Mouse (Mus musculus): ENCODE measurements at regions not wholly inside any gene's neighbourhood (a gene's known extent, or its start where the extent isn't known, plus 50 kb on each side); places are given as distances from the start of the nearest gene placed in this dataset.

DNA sequence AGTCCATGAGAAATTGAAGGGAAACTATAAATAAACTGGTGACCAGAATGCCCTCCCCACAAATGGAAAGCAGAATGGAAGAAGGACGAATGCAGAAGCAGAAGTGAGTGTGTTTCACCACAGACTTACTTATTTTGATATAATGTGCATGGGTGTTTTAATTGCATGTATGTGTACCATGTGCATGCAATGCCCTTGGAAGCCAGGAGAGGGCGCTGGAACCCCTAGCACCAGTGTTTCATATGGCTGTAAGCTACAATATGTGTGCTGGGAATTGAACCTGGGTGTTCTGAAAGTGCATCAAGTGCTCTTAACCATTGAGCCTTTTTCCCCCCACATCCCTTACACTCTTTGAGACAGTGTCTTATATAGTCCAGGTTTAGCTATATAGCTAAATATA lies 183.1 kb upstream of the Mocs1 start:
- TF ChIP-seq CTCF (IDR thresholded peaks at IDR 0.05) (no peak; the same call in 1 of the 2 replicates), POLR2A (IDR thresholded peaks at IDR 0.05; ENCODE audit: insufficient read depth, low read depth, low read length) (no peak), EP300 (IDR thresholded peaks at IDR 0.05; ENCODE audit: insufficient read depth, low read depth, low read length) (no peak)
- no peak overlapping the region for H3K27ac ChIP-seq
- no peak overlapping the region for H3K4me3 ChIP-seq
- no peaks in the 10 kb centered on the region for H3K36me3 ChIP-seq (ENCODE audit: control insufficient read depth, insufficient read depth, low read length)
- H3K27me3 ChIP-seq (ENCODE audit: control insufficient read depth, insufficient read depth, low read length), result no peaks in the 10 kb centered on the region
- no peak overlapping the region for H3K9ac ChIP-seq (ENCODE audit: low read depth, low read length)
- H3K79me2 ChIP-seq (replicated peaks; ENCODE audit: control insufficient read depth, insufficient read depth, low read length), result no peaks in the 10 kb centered on the region
- no peaks in the 10 kb centered on the region for H3K4me1 ChIP-seq (ENCODE audit: control insufficient read depth, insufficient read depth, low read length)
- DNase-seq, result no peak
- intact Hi-C loops (cut with DNase I), result no loop called here
- WGBS, result 68% methylated on average over 2 of the region's 2 CpGs

DNA sequence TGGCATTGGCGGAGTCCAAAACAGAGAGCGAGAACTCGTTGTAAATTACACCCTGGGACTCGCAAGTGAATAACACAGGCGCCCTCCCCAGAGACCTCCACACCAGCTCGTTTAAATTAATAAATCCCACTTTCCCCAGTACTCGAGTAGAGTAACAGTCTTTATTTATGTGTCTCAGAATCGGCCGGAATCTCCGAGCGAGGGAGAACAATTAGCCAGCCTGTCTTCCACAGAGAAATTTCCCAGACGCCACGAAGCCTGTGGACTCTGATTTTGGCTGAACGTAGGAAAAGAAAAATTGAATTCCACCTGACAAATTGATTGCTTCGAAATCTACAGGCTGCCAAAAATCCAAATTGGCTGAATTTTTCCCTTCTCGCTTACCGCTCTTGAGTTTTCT lies 180.9 kb upstream of the Mocs1 start:
- no peak overlapping the region for H3K27ac ChIP-seq
- intact Hi-C loops (cut with DNase I), result no loop called here
- H3K36me3 ChIP-seq (ENCODE audit: control insufficient read depth, insufficient read depth, low read length), result no peaks in the 10 kb centered on the region
- no peaks in the 10 kb centered on the region for H3K79me2 ChIP-seq (replicated peaks; ENCODE audit: control insufficient read depth, insufficient read depth, low read length)
- H3K4me3 ChIP-seq, result no peak overlapping the region
- H3K27me3 ChIP-seq (ENCODE audit: control insufficient read depth, insufficient read depth, low read length), result no peaks in the 10 kb centered on the region
- 72% methylated on average over 17 of the region's 17 CpGs for WGBS
- no peak overlapping the region for H3K9ac ChIP-seq (ENCODE audit: low read depth, low read length)
- H3K4me1 ChIP-seq (ENCODE audit: control insufficient read depth, insufficient read depth, low read length), result no peaks in the 10 kb centered on the region
- TF ChIP-seq CTCF (IDR thresholded peaks at IDR 0.05) (no peak), POLR2A (IDR thresholded peaks at IDR 0.05; ENCODE audit: insufficient read depth, low read depth, low read length) (no peak), EP300 (IDR thresholded peaks at IDR 0.05; ENCODE audit: insufficient read depth, low read depth, low read length) (no peak)
- no peak for DNase-seq

DNA sequence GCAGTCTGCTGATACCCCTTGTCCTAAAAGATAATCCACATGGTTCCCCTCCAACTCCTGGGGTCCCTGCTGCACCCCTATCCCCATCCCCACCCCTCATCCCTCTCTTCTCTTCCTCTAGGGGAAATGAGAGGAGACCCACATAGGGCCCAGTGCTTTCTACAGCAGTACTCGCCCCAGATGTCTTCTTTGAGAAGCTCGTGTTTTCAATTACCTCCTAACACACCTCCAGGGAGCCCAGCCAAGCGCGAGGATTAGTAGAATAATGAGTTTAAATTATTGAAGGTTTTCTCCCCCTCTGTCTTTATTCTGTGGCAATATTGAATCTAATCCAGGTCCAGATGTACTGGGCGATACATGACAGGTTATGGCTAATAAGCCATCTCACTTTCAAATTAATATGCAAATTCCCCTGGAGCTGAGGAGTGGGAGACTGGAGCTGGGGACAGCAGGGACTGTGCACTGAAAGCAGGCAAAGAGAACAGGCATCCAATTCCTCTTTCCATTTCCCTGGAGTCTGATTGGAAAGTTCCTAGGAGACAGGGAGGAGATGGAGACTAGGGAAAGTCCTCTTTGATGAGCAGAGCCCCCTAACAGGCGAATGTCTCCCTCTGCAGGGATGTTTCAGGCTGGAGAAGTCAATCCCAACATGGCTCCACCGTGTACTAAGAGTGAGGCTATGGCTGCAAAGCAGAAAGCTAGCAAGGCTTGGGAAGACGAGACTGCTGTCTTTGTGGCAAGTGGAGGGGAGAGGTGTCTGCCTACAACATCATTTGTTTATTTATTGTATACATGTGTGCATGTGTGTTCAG lies 177.2 kb upstream of the Mocs1 start:
- H3K79me2 ChIP-seq (replicated peaks; ENCODE audit: control insufficient read depth, insufficient read depth, low read length), result no peaks in the 10 kb centered on the region
- 51% methylated on average over 8 of the region's 8 CpGs for WGBS
- no peaks in the 10 kb centered on the region for H3K36me3 ChIP-seq (ENCODE audit: control insufficient read depth, insufficient read depth, low read length)
- no peak overlapping the region for H3K4me3 ChIP-seq
- no peaks in the 10 kb centered on the region for H3K4me1 ChIP-seq (ENCODE audit: control insufficient read depth, insufficient read depth, low read length)
- TF ChIP-seq CTCF (IDR thresholded peaks at IDR 0.05) (peak; percentile 9; the same call in 1 of the 2 replicates), EP300 (IDR thresholded peaks at IDR 0.05; ENCODE audit: insufficient read depth, low read depth, low read length) (no peak), POLR2A (IDR thresholded peaks at IDR 0.05; ENCODE audit: insufficient read depth, low read depth, low read length) (no peak)
- H3K27ac ChIP-seq, result no peak overlapping the region
- no peaks in the 10 kb centered on the region for H3K27me3 ChIP-seq (ENCODE audit: control insufficient read depth, insufficient read depth, low read length)
- DNase-seq, result no peak
- H3K9ac ChIP-seq (ENCODE audit: low read depth, low read length), result no peak overlapping the region
- intact Hi-C loops (cut with DNase I), result no loop called here

DNA sequence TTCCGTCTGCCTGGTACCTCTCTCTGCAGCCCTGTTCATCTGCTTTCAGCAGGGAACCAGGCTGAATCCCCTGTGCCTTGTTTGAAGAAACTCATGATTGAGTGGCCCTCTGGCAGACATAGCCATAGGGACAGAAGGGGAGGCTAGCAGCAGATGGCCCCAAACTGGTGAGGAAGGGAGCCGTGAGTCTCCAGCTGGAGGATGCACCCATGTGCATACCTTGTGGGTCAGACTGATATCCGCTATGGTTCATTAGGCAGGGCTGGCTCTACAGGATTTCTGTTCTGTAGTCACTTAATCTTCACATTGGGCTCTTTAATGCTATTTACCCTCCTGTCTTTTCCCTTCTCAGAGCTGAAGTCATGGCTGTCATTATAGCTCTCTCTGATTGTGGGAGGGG lies 175.9 kb upstream of the Mocs1 start:
- H3K27me3 ChIP-seq (ENCODE audit: control insufficient read depth, insufficient read depth, low read length), result no peaks in the 10 kb centered on the region
- H3K4me3 ChIP-seq, result no peak overlapping the region
- TF ChIP-seq CTCF (IDR thresholded peaks at IDR 0.05) (no peak), POLR2A (IDR thresholded peaks at IDR 0.05; ENCODE audit: insufficient read depth, low read depth, low read length) (no peak), EP300 (IDR thresholded peaks at IDR 0.05; ENCODE audit: insufficient read depth, low read depth, low read length) (no peak)
- WGBS, result 74% methylated on average over 3 of the region's 3 CpGs
- H3K4me1 ChIP-seq (ENCODE audit: control insufficient read depth, insufficient read depth, low read length), result no peaks in the 10 kb centered on the region
- no peak for DNase-seq
- intact Hi-C loops (cut with DNase I), result no loop called here
- no peak overlapping the region for H3K27ac ChIP-seq
- H3K36me3 ChIP-seq (ENCODE audit: control insufficient read depth, insufficient read depth, low read length), result no peaks in the 10 kb centered on the region
- no peaks in the 10 kb centered on the region for H3K79me2 ChIP-seq (replicated peaks; ENCODE audit: control insufficient read depth, insufficient read depth, low read length)
- H3K9ac ChIP-seq (ENCODE audit: low read depth, low read length), result no peak overlapping the region

DNA sequence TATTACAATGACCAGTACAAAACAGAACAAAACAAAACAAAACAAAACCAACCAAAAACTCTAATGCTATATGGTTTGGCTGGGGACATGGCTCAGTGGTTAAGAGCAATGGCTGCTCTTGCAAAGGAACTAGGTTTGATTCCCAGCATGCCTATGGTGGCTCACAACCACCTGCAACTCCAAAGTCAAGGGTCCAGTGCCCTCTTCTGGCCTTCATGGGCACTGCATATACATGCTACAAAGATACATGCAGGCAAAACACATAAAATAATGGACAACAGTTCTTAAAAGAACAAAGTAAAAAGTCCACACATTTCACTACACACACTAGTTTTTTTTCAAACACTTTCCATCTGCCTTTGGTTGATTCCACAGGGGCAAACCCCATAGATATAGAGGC lies 169.7 kb upstream of the Mocs1 start:
- no peak for DNase-seq
- Histone ChIP-seq H3K79me2 (replicated peaks; ENCODE audit: control insufficient read depth, insufficient read depth, low read length) (no peaks in the 10 kb centered on the region), H3K27ac (no peak overlapping the region), H3K36me3 (ENCODE audit: control insufficient read depth, insufficient read depth, low read length) (no peaks in the 10 kb centered on the region), H3K4me3 (no peak overlapping the region), H3K27me3 (ENCODE audit: control insufficient read depth, insufficient read depth, low read length) (no peaks in the 10 kb centered on the region), H3K4me1 (ENCODE audit: control insufficient read depth, insufficient read depth, low read length) (no peaks in the 10 kb centered on the region), H3K9ac (ENCODE audit: low read depth, low read length) (no peak overlapping the region)
- intact Hi-C loops (cut with DNase I), result no loop called here
- TF ChIP-seq POLR2A (IDR thresholded peaks at IDR 0.05; ENCODE audit: insufficient read depth, low read depth, low read length), result no peak
- peak; percentile 44 for TF ChIP-seq CTCF (IDR thresholded peaks at IDR 0.05)

GRCm38 (mm10) chr17:49262394-49262793 lies 165.8 kb upstream of the Mocs1 start:
- no peak for DNase-seq
- Histone ChIP-seq H3K4me1 (ENCODE audit: control insufficient read depth, insufficient read depth, low read length) (no peaks in the 10 kb centered on the region), H3K4me3 (no peak overlapping the region), H3K79me2 (replicated peaks; ENCODE audit: control insufficient read depth, insufficient read depth, low read length) (no peaks in the 10 kb centered on the region), H3K36me3 (ENCODE audit: control insufficient read depth, insufficient read depth, low read length) (no peaks in the 10 kb centered on the region), H3K9ac (ENCODE audit: low read depth, low read length) (no peak overlapping the region), H3K27ac (no peak overlapping the region), H3K27me3 (ENCODE audit: control insufficient read depth, insufficient read depth, low read length) (no peaks in the 10 kb centered on the region)
- 73% methylated on average over 4 of the region's 4 CpGs for WGBS
- intact Hi-C loops (cut with DNase I), result no loop called here
- TF ChIP-seq POLR2A (IDR thresholded peaks at IDR 0.05; ENCODE audit: insufficient read depth, low read depth, low read length), result no peak
- no peak for TF ChIP-seq CTCF (IDR thresholded peaks at IDR 0.05)
- no peak for TF ChIP-seq EP300 (IDR thresholded peaks at IDR 0.05; ENCODE audit: insufficient read depth, low read depth, low read length)
